Mouse (Mus musculus) lung, postnatal 4 days (tissue): ENCODE data around the gene Tmem256.

Source experiments
- DNase-seq, 2 experiments: peaks; one replicate each; pipeline ENCODE4 v3.0.0; 2021

Tmem256 gene

GRCm38 (mm10) chr11:69886907-69887635, 48.8 kb downstream of the Tmem256 start:
- DNase-seq: peak in 1 of 2 experiments; percentile 52
